Mouse (Mus musculus) cerebellum, postnatal 36 days (tissue): Measurements from ENCODE around the gene Lrrn4cl.
"Not testable (repeated sequence)": the region's sequence is repeated elsewhere in the genome, so short reads cannot be mapped to it uniquely, and the experiment has no call there.

ENCODE experiments used
- DNase-seq, 2 experiments: peaks; one replicate each; pipeline ENCODE4 v3.0.0; 2021 to 2022; ENCODE audit warnings: mixed read lengths in 2 of 2

Gene Lrrn4cl

GRCm38 (mm10) chr19:8850402-8850901, at the start of gene Lrrn4cl:
Gene Lrrn4cl (plus strand): TSS chr19:8850768.
- no peak for DNase-seq

- peak; percentile 92 to 93 for DNase-seq
Observed at GRCm38 (mm10) chr19:8802130-8802821, 48.3 kb upstream of the Lrrn4cl start, which contains the start of gene Zbtb3. Gene Zbtb3 (plus strand): TSS chr19:8802555.

GRCm38 (mm10) chr19:8803204-8803780, 47.3 kb upstream of the Lrrn4cl start:
- no peak for DNase-seq

GRCm38 (mm10) chr19:8803879-8804660, 46.5 kb upstream of the Lrrn4cl start:
- no peak for DNase-seq

- DNase-seq = no peak
Observed at GRCm38 (mm10) chr19:8806810-8807209, 43.8 kb upstream of the Lrrn4cl start.

- no peak for DNase-seq
Observed at GRCm38 (mm10) chr19:8815812-8816211, 34.8 kb upstream of the Lrrn4cl start.

- no peak for DNase-seq
Observed at GRCm38 (mm10) chr19:8817001-8817400, 33.6 kb upstream of the Lrrn4cl start.

GRCm38 (mm10) chr19:8818301-8818798, 32.2 kb upstream of the Lrrn4cl start:
- no peak for DNase-seq

GRCm38 (mm10) chr19:8818801-8819595, 31.6 kb upstream of the Lrrn4cl start, which contains the start of gene Ttc9c:
Gene Ttc9c (minus strand): TSS chr19:8819333.
- DNase-seq = peak; percentile 95 to 96

- peak; percentile 98 to 99 for DNase-seq
Observed at GRCm38 (mm10) chr19:8819596-8820423, 30.8 kb upstream of the Lrrn4cl start, which contains the start of gene Hnrnpul2. Gene Hnrnpul2 (plus strand): TSS chr19:8820010.

GRCm38 (mm10) chr19:8820424-8820956, 30.1 kb upstream of the Lrrn4cl start:
- no peak for DNase-seq

- no peak for DNase-seq
Observed at GRCm38 (mm10) chr19:8821146-8821545, 29.4 kb upstream of the Lrrn4cl start.

- peak; percentile 76 to 78 for DNase-seq
Observed at GRCm38 (mm10) chr19:8822696-8823095, 27.9 kb upstream of the Lrrn4cl start.

- DNase-seq = no peak
Observed at GRCm38 (mm10) chr19:8829660-8830059, 20.9 kb upstream of the Lrrn4cl start, which contains the start of gene AC129217.1. Gene AC129217.1 (plus strand): TSS chr19:8829773.

GRCm38 (mm10) chr19:8830664-8831063, 19.9 kb upstream of the Lrrn4cl start:
- no peak for DNase-seq

- DNase-seq = no peak
Observed at GRCm38 (mm10) chr19:8831262-8831661, 19.3 kb upstream of the Lrrn4cl start.

GRCm38 (mm10) chr19:8832971-8833370, 17.6 kb upstream of the Lrrn4cl start:
- no peak for DNase-seq

GRCm38 (mm10) chr19:8836327-8836726, 14.2 kb upstream of the Lrrn4cl start:
- DNase-seq = not testable (repeated sequence)

GRCm38 (mm10) chr19:8837251-8837791, 13.2 kb upstream of the Lrrn4cl start, which contains the start of gene Bscl2:
Gene Bscl2 (plus strand): TSS chr19:8837467.
- DNase-seq = peak; percentile 88

GRCm38 (mm10) chr19:8838041-8838730, 12.4 kb upstream of the Lrrn4cl start:
- peak; percentile 52 to 62 for DNase-seq
